Mouse (Mus musculus) frontal cortex, postnatal 14 days (tissue): ENCODE data around the gene Satb1.

Experiments used
- DNase-seq, 2 experiments: peaks; one replicate each; pipeline ENCODE4 v3.0.0; 2022; ENCODE audit warnings: low spot score in 2 of 2

Satb1 gene

GRCm38 (mm10) chr17:51778961-51779360 lies 54.1 kb downstream of the Satb1 start:
- DNase-seq, result no peak

DNA sequence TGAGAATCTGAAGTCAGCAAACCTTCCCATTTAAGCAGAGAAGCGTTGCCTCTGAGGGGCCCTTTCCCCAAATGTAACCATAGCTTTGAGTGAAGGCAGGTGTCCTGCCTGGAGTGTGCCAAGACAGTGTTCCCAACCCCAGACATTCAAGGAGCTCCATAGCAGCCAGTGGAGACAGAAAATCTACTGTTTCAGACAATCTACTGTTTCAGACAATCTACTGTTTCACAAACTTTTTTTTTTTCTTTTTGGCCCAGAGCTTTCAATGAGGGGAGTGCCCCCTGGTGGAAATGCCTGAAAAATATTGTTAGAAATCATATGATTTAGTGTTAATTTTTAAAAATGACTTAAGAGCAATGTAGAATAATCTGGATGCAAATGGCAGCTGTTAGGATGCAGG lies 55.3 kb downstream of the Satb1 start:
- DNase-seq, result no peak

- DNase-seq, result no peak
Observed at GRCm38 (mm10) chr17:51775070-51775881, 57.8 kb downstream of the Satb1 start.

GRCm38 (mm10) chr17:51763600-51763999 lies 69.5 kb downstream of the Satb1 start:
- DNase-seq, result no peak

GRCm38 (mm10) chr17:51762503-51762902 lies 70.6 kb downstream of the Satb1 start:
- DNase-seq, result no peak

DNA sequence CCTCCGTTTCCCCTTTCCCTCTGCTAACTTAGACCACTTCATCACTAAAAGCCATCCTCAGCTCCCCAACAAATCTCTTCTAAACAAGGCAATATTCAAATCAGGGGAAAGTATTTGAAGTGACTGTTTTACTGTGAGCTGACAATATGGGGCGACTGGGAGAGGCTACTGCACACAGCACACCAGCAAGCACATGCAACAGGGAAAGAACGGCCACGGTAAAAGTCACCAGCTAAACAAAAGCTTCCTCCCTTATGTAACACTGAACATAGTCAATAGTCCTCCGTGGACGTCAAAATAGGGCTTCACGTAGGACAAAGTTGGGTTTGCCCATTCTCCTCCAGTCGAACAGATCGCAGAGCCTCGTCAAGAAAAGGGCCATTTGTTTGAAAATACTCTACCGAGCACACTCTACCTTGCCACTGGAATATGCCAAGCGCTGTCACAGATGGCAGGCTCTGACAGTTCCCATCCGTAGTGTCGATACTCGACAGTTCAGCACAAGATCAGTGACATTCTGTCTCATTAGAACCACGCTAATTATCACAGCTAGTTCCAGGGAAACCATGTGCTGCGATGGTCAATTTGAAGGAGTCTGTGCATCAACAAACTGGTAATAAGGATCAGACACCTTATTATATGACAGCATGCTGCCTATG lies 72.0 kb downstream of the Satb1 start:
- DNase-seq, result no peak

GRCm38 (mm10) chr17:51760251-51760887 lies 72.7 kb downstream of the Satb1 start:
- DNase-seq, result no peak

DNA sequence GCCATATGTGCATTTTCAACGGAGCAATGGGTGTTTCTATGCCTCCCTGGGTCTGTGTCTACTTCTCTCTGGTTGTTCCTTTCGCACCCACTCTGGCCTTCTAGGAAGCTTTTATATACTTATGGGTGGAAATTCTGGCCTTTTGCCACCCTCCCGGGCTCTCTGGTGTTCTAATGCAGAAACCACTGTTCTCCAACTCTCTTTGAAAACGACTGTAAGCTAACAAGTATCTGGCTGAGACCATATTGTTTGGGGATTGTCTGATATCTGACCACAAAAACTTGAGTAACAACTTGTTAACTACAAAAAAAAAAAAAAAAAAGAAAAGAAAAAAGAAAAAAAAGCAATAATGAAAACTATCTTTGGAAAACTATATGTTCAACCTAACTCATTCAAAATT lies 73.6 kb downstream of the Satb1 start:
- no peak for DNase-seq

DNA sequence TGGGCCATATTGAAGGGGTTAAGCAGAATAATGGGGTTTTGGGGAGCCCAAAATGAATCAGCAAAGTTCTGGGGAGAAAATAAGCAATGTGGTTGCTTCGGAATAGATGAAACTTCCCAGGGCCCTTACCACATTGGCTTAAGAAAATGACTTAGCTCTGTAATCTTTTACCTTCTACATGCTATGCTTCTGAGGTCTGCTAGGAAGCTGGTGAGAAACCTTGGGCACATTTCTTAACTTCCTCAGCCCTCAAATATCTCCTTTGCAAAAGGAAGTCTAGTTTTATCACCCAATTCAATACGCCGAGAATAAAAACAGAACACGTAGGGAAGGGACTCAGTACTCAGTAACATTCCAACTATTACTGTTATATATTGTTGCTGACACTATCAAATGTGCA lies 80.9 kb downstream of the Satb1 start:
- no peak for DNase-seq

DNA sequence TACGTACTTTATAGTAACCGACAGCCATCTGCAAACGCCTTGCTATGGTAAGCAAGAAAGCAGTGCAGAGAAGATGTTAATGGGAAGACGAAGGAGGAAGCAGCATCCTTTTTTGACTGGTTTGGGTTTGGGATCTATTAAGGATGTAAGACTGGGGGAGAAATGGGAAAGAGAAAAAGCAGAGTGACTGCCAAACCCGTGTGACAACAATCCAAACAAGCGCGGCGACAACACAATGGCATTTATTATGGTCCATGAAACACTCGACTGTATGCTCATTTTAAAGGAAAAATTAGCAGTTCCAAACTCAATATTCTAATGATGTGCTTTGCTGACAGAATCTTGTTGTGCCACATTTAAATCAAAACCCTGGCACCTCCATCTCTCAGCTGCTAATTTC lies 85.9 kb downstream of the Satb1 start:
- no peak for DNase-seq

- no peak for DNase-seq
Observed at GRCm38 (mm10) chr17:51742502-51742901, 90.6 kb downstream of the Satb1 start.

GRCm38 (mm10) chr17:51741126-51741525 lies 92.0 kb downstream of the Satb1 start:
- DNase-seq, result no peak

GRCm38 (mm10) chr17:51740246-51740645 lies 92.8 kb downstream of the Satb1 start:
- no peak for DNase-seq

- DNase-seq, result no peak
Observed at GRCm38 (mm10) chr17:51724486-51724885, 108.6 kb downstream of the Satb1 start.

- no peak for DNase-seq
Observed at GRCm38 (mm10) chr17:51695711-51696110, 137.4 kb downstream of the Satb1 start.

GRCm38 (mm10) chr17:51695271-51695670 lies 137.8 kb downstream of the Satb1 start:
- DNase-seq, result no peak

GRCm38 (mm10) chr17:51690526-51690925 lies 142.6 kb downstream of the Satb1 start:
- DNase-seq, result no peak

DNA sequence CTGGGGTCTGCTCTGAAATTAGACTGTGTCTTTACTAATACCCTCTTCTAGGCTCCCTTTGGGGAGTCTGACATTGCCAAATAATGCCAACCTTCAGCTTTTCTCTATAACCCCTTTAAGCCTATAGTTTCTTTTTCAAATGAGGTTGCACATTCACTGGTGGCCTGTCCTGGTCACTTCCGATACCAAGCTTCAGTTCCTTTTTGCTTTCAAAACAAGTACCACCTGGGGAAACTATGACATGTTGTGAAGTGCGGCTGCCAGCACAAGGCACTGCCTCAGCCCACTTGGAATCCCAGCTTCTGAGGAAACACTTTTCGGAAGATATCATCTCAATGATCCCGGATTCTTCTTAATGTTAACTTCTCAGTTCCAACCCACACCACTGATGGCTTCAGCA lies 145.9 kb downstream of the Satb1 start:
- DNase-seq, result no peak
